Mouse (Mus musculus): ENCODE data around the gene Kctd2. TPM values are rescaled to one million over a fixed set of nuclear protein-coding genes. Genes with fewer than 3 reads are reported as not detected.
"Not testable (repeated sequence)": the region's sequence is repeated elsewhere in the genome, so short reads cannot be mapped to it uniquely, and the experiment has no call there.

Kctd2 gene
- total RNA-seq (2021) = 10 to 100 TPM; 27.9 to 28.3 TPM

GRCm38 (mm10) chr11:115419531-115420237 is at the start of gene Kctd2, which contains the start of gene Atp5h:
Gene Kctd2, plus strand, starts transcription at chr11:115420128.
Gene Atp5h, minus strand, starts transcription at chr11:115419962.
- intact Hi-C loops (cut with DNase I) = no loop called here
- peak; percentile 92 to 94 for DNase-seq

DNA sequence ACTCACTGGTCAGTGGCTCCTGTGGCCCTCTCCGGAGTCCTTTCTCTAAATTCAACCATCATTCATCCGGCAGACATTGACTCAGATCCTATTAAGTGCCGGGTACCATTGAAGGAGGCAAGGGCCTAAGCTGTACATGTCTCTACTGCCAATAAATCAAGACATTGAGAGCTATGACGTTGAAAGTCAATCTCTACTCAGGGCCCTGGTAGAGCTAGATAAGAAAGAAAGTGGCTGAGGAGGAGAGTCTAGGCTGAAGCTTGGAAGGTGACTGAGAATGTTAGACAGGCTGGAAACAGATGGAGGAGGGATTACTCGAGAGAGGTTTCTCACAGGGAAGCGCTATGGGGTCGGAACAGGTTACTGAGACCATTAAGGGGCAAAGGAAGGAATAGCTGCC is 49.6 kb upstream of the Kctd2 start:
- intact Hi-C loops (cut with DNase I) = no loop called here
- no peak for DNase-seq

DNA sequence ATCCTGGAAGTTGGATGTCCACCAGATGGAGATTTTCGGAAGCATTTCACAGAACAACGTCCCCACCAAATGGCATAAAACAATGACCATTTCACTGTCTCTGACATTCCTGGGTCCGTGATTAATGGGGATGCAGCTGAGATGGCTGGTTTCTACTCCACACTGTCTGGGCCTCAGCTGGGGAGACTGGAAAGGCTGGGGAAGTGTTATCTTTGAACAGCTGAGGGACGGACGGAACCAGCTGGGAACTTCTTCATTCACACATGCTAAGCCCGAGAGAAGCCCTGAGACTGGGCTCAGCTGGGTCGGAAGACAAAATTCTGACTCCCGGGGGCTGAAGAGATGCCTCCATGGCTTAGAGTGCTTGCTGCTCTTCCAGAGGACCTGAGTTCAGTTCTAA is 48.6 kb upstream of the Kctd2 start:
- no peak for DNase-seq
- intact Hi-C loops (cut with DNase I) = no loop called here

DNA sequence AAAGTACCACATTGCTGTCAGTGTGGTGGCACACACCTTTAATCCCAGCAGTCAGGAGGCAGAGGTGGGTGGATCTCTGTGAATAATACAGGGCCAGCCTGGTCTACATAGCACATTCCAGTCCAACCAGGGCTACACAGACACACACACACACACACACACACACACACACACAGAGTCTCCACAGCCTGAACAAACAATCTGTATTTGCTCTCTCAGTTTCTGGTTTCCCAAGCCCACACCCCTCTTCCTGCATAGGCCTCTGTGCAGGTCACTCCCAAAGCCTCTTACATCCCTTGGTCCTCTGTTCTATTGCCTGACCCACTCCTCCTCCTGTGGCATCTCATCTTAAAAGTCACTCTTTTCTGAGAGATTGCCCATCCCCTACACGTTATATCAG is 47.9 kb upstream of the Kctd2 start:
- DNase-seq = no peak
- intact Hi-C loops (cut with DNase I) = no loop called here

GRCm38 (mm10) chr11:115372737-115373136 is 47.2 kb upstream of the Kctd2 start:
- intact Hi-C loops (cut with DNase I) = no loop called here
- no peak for DNase-seq

DNA sequence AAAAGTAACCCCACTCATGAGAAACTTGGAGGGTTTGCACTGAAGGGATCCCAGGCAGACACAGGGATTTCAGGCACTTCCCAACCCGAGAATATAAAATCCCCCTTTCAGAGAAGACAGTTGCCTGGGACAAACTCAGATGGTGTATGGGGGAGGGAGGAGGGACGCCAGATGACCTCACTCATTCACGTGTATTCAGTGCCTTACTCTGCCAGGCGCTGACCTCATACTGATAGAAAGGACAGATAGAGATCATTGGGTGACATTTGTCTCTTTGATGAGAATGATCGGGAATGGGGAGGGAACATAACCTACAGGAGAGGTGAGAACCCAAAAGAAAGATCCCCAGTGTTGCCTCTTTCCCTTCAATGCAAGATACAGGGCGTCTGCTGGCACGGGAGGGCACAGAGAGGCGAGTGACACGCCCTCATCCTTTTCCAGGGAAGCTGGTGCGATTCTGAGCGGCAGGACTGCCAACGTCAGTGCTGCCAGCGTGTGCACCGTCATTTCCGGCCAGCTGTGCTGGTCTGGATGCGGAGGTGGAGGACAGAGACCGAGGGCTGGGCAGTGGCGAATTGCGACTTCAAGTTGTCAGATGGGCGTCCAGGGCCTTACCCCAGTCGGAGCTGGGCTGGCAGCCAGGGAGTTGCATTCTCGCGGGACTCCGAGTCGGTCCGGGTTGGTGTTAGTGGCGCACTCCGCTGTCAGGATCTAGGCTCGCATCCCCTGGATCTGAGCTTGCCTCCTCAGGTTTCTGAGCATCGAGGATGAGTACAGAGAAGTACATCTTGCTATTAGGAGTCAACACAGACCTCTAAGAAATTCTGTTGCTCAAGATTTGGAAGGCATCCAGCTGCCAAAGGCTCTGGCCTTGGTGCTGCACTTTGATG is 45.9 kb upstream of the Kctd2 start:
- peak; percentile 69 to 75 for DNase-seq
- intact Hi-C loops (cut with DNase I) = no loop called here

DNA sequence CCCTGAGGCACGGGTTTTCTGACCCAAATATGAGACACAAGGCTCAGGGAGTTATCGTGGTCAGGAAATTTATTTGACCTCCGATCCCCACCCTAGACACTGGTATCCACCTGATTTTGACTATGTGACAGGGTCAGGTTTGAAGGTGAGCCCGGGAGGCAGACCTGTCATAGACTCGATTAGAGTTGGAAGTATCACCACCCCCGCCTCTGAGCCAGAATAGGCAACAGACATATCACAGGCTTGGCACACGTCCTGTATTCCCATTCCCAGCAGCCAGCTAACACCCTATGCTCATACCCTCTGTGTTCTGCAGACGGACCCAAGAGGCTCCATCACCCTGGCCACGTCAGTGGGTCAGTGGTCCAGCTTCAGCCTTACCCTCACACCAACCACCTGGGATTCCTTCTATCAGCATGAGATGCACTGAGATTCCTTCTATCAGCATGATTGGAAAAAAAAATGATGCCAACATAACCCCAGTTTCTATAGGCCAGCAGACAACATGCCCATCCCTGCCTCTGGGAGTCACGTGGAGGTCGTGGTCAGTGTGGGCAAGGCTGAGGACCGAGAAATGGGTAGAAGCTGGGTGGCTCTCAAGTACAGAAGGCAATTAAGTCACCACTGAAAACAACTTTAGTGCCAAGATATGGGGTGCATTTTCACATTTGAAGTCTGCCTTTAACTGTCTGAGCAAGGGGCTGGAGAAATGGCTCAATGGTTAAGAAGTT is 45.1 kb upstream of the Kctd2 start:
- no peak for DNase-seq
- intact Hi-C loops (cut with DNase I) = no loop called here

- intact Hi-C loops (cut with DNase I) = no loop called here
These were observed 43.2 kb upstream of the Kctd2 start for GRCm38 (mm10) chr11:115376722-115377121.

GRCm38 (mm10) chr11:115377254-115377653 is 42.7 kb upstream of the Kctd2 start:
- DNase-seq = no peak
- intact Hi-C loops (cut with DNase I) = no loop called here

More at GRCm38 (mm10) chr11:115376722-115377121, 43.2 kb upstream of the Kctd2 start:
- DNase-seq = no peak

DNA sequence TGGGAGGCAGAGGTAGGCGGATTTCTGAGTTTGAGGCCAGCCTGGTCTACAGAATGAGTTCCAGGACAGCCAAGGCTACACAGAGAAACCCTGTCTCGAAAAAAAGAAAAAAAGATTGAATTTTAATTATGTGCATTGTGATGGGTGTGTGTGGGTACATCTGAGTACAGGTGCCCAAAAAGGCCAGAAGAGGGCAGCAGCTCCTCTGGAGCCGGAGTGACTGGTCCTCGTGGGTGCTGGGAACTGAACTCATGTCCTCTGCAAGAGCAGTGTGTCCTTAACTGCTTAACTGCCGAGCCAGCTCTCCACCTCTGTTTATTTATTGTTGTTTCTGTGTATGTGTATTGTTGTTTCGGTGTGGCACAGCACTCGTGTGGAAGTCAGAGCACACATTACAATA is 42.1 kb upstream of the Kctd2 start:
- DNase-seq = no peak
- intact Hi-C loops (cut with DNase I) = no loop called here

- no peak for DNase-seq
- intact Hi-C loops (cut with DNase I) = no loop called here
These were observed 38.7 kb upstream of the Kctd2 start for GRCm38 (mm10) chr11:115381276-115381675.

- intact Hi-C loops (cut with DNase I) = loop anchor here (2.0 kb wide), 2 partner anchors 21 to 31 kb away; partner anchors contain the start of gene Mrpl58
These were observed 38.0 kb upstream of the Kctd2 start, which contains the start of gene Cdr2l for GRCm38 (mm10) chr11:115381743-115382539. Gene Cdr2l, plus strand, starts transcription at chr11:115381916.

GRCm38 (mm10) chr11:115382891-115383290 is 37.0 kb upstream of the Kctd2 start:
- intact Hi-C loops (cut with DNase I) = loop anchor here (2.0 kb wide), 2 partner anchors 20 to 30 kb away; partner anchors contain the start of gene Mrpl58

More at GRCm38 (mm10) chr11:115381743-115382539, 38.0 kb upstream of the Kctd2 start, which contains the start of gene Cdr2l:
- DNase-seq = peak; percentile 90 to 93

GRCm38 (mm10) chr11:115383701-115384474 is 36.0 kb upstream of the Kctd2 start:
- peak in 1 of 2 experiments; percentile 14 for DNase-seq
- intact Hi-C loops (cut with DNase I) = loop anchor here (2.0 kb wide), 2 partner anchors 19 to 29 kb away; partner anchors contain the start of gene Mrpl58

More at GRCm38 (mm10) chr11:115382891-115383290, 37.0 kb upstream of the Kctd2 start:
- DNase-seq = no peak

GRCm38 (mm10) chr11:115384587-115384986 is 35.3 kb upstream of the Kctd2 start:
- DNase-seq = no peak
- intact Hi-C loops (cut with DNase I) = no loop called here

- DNase-seq; intact Hi-C loops (cut with DNase I): not testable (repeated sequence)
These were observed 33.1 kb upstream of the Kctd2 start for GRCm38 (mm10) chr11:115386859-115387258.

DNA sequence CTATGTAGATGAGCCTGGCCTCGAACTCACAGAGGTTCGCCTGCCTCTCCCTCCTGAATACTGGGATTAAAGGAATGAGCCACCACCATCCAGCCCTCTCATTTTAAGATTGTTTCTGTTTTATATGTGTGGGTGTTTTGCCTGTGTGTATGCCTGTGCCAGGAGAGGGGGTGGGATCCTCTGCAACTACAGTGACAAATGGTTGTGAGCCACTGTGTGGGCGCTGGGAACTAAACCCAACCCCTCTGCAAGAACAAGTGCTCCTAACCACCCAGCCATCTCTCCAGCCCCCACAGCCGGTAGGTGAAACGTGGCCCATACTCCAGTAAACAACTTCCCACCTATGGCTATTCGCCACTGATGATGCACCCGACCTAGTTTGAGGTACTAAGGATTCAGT is 28.6 kb upstream of the Kctd2 start:
- DNase-seq = no peak
- intact Hi-C loops (cut with DNase I) = no loop called here

- no peak for DNase-seq
- intact Hi-C loops (cut with DNase I) = no loop called here
These were observed 26.1 kb upstream of the Kctd2 start for GRCm38 (mm10) chr11:115393721-115394325.
